Mouse (Mus musculus): ENCODE data around the gene Slc26a10. TPM values are rescaled to one million over a fixed set of nuclear protein-coding genes. Genes with fewer than 3 reads are reported as not detected.
A peak's percentile ranks its signal among the peaks of the same experiment; 100 is the strongest.

Slc26a10 gene
- polyA plus RNA-seq, 1 experiment from 2014 or later = 0.36 TPM

- Histone ChIP-seq H3K36me3 (ENCODE audit: control insufficient read depth, insufficient read depth, low read length) (peaks cover 17% of the 10 kb centered on the region), H3K4me3 (ENCODE audit: low read depth, low read length) (peak overlapping the region; percentile 79), H3K9me3 (ENCODE audit: control insufficient read depth, low read length) (no peaks in the 10 kb centered on the region), H3K4me1 (ENCODE audit: control insufficient read depth, insufficient read depth, low read length) (peaks cover 14% of the 10 kb centered on the region), H3K27me3 (ENCODE audit: control insufficient read depth, insufficient read depth, low read length) (no peaks in the 10 kb centered on the region), H3K27ac (ENCODE audit: low read depth, low read length) (peak overlapping the region; percentile 87), H3K9ac (ENCODE audit: low read length) (peak overlapping the region; percentile 92), H3K4me2 (ENCODE audit: low read depth) (peak overlapping the region; percentile 99)
- WGBS = under 1% methylated on average over 26 of the region's 26 CpGs
- DNase-seq (ENCODE audit: low spot score) = peak; percentile 52
- peak; percentile 10 for ATAC-seq (ENCODE audit: insufficient read depth, low FRiP score, low TSS enrichment)
These were observed 8.7 kb upstream of the Slc26a10 start for GRCm38 (mm10) chr10:127189116-127189650.

GRCm38 (mm10) chr10:127188465-127189115, 8.1 kb upstream of the Slc26a10 start:
- Histone ChIP-seq H3K27me3 (ENCODE audit: control insufficient read depth, insufficient read depth, low read length) (no peaks in the 10 kb centered on the region), H3K9ac (ENCODE audit: low read length) (peak overlapping the region; percentile 92), H3K4me2 (ENCODE audit: low read depth) (peak overlapping the region; percentile 99), H3K36me3 (ENCODE audit: control insufficient read depth, insufficient read depth, low read length) (peaks cover 17% of the 10 kb centered on the region), H3K4me3 (ENCODE audit: low read depth, low read length) (peak overlapping the region; percentile 79), H3K27ac (ENCODE audit: low read depth, low read length) (peak overlapping the region; percentile 87), H3K4me1 (ENCODE audit: control insufficient read depth, insufficient read depth, low read length) (peaks cover 14% of the 10 kb centered on the region), H3K9me3 (ENCODE audit: control insufficient read depth, low read length) (no peaks in the 10 kb centered on the region)
- peak; percentile 79 for ATAC-seq (ENCODE audit: insufficient read depth, low FRiP score, low TSS enrichment)
- DNase-seq (ENCODE audit: low spot score) = peak; percentile 92
- WGBS = under 1% methylated on average over 33 of the region's 46 CpGs

GRCm38 (mm10) chr10:127188079-127188453, 7.6 kb upstream of the Slc26a10 start:
- ATAC-seq (ENCODE audit: insufficient read depth, low FRiP score, low TSS enrichment) (no peak), DNase-seq (ENCODE audit: low spot score) (no peak)
- under 1% methylated on average over 17 of the region's 21 CpGs for WGBS
- H3K9me3 ChIP-seq (ENCODE audit: control insufficient read depth, low read length) = no peaks in the 10 kb centered on the region
- no peaks in the 10 kb centered on the region for H3K27me3 ChIP-seq (ENCODE audit: control insufficient read depth, insufficient read depth, low read length)
- peak overlapping the region; percentile 79 for H3K4me3 ChIP-seq (ENCODE audit: low read depth, low read length)
- peaks cover 16% of the 10 kb centered on the region for H3K36me3 ChIP-seq (ENCODE audit: control insufficient read depth, insufficient read depth, low read length)
- peak overlapping the region; percentile 99 for H3K4me2 ChIP-seq (ENCODE audit: low read depth)
- H3K9ac ChIP-seq (ENCODE audit: low read length) = peak overlapping the region; percentile 92
- peak overlapping the region; percentile 87 for H3K27ac ChIP-seq (ENCODE audit: low read depth, low read length)
- H3K4me1 ChIP-seq (ENCODE audit: control insufficient read depth, insufficient read depth, low read length) = peaks cover 14% of the 10 kb centered on the region

- 28% methylated on average over 10 of the region's 10 CpGs for WGBS
- H3K27ac ChIP-seq (ENCODE audit: low read depth, low read length) = peak overlapping the region; percentile 87; the same call in 1 of the 2 replicates
- peak overlapping the region; percentile 99 for H3K4me2 ChIP-seq (ENCODE audit: low read depth)
- DNase-seq (ENCODE audit: low spot score) = no peak
- H3K4me3 ChIP-seq (ENCODE audit: low read depth, low read length) = peak overlapping the region; percentile 79
- peaks cover 11% of the 10 kb centered on the region for H3K36me3 ChIP-seq (ENCODE audit: control insufficient read depth, insufficient read depth, low read length)
- peak overlapping the region; percentile 92 for H3K9ac ChIP-seq (ENCODE audit: low read length)
- no peaks in the 10 kb centered on the region for H3K9me3 ChIP-seq (ENCODE audit: control insufficient read depth, low read length)
- ATAC-seq (ENCODE audit: insufficient read depth, low FRiP score, low TSS enrichment) = no peak
- H3K27me3 ChIP-seq (ENCODE audit: control insufficient read depth, insufficient read depth, low read length) = no peaks in the 10 kb centered on the region
- peaks cover 14% of the 10 kb centered on the region for H3K4me1 ChIP-seq (ENCODE audit: control insufficient read depth, insufficient read depth, low read length)
These were observed 7.1 kb upstream of the Slc26a10 start for GRCm38 (mm10) chr10:127187371-127188078.

DNA sequence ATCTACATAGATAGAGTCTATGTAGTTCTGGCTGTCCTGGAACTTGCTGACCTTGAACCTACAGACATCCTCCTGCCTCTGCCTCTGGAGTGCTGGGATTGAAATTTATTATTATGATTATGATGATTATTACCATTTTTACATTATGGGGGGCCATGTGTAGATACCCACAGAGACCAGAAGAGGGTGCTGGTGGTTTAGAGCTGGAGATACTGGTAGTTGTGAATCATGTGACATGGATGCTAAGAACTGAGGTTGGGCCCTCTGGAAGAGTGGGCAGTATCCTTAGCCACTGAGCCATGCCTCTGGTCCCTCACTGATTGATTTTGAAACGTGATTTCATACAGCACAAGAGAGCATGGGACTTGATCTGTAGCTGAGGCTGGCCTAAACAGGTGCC, 6.0 kb upstream of the Slc26a10 start:
- Histone ChIP-seq H3K9ac (ENCODE audit: low read length) (no peak overlapping the region), H3K4me1 (ENCODE audit: control insufficient read depth, insufficient read depth, low read length) (peaks cover 14% of the 10 kb centered on the region), H3K27ac (ENCODE audit: low read depth, low read length) (no peak overlapping the region), H3K27me3 (ENCODE audit: control insufficient read depth, insufficient read depth, low read length) (peaks cover under 1% of the 10 kb centered on the region; the same call in 1 of the 2 replicates), H3K4me2 (ENCODE audit: low read depth) (no peak overlapping the region), H3K4me3 (ENCODE audit: low read depth, low read length) (no peak overlapping the region), H3K9me3 (ENCODE audit: control insufficient read depth, low read length) (no peaks in the 10 kb centered on the region), H3K36me3 (ENCODE audit: control insufficient read depth, insufficient read depth, low read length) (peaks cover 7% of the 10 kb centered on the region; the same call in 1 of the 2 replicates)
- 86% methylated on average over 1 of the region's 1 CpGs for WGBS
- ATAC-seq (ENCODE audit: insufficient read depth, low FRiP score, low TSS enrichment) (no peak), DNase-seq (ENCODE audit: low spot score) (no peak)

GRCm38 (mm10) chr10:127185506-127185905, 5.1 kb upstream of the Slc26a10 start:
- Histone ChIP-seq H3K4me1 (ENCODE audit: control insufficient read depth, insufficient read depth, low read length) (peaks cover 14% of the 10 kb centered on the region), H3K4me2 (ENCODE audit: low read depth) (no peak overlapping the region), H3K4me3 (ENCODE audit: low read depth, low read length) (no peak overlapping the region), H3K9ac (ENCODE audit: low read length) (no peak overlapping the region), H3K9me3 (ENCODE audit: control insufficient read depth, low read length) (no peaks in the 10 kb centered on the region), H3K36me3 (ENCODE audit: control insufficient read depth, insufficient read depth, low read length) (peaks cover 5% of the 10 kb centered on the region; the same call in 1 of the 2 replicates), H3K27ac (ENCODE audit: low read depth, low read length) (no peak overlapping the region), H3K27me3 (ENCODE audit: control insufficient read depth, insufficient read depth, low read length) (peaks cover 8% of the 10 kb centered on the region)
- ATAC-seq (ENCODE audit: insufficient read depth, low FRiP score, low TSS enrichment) (no peak), DNase-seq (ENCODE audit: low spot score) (no peak)
- WGBS = 84% methylated on average over 15 of the region's 15 CpGs

- Histone ChIP-seq H3K27me3 (ENCODE audit: control insufficient read depth, insufficient read depth, low read length) (peaks cover 12% of the 10 kb centered on the region), H3K36me3 (ENCODE audit: control insufficient read depth, insufficient read depth, low read length) (peaks cover 5% of the 10 kb centered on the region; the same call in 1 of the 2 replicates), H3K9ac (ENCODE audit: low read length) (no peak overlapping the region), H3K4me2 (ENCODE audit: low read depth) (no peak overlapping the region), H3K9me3 (ENCODE audit: control insufficient read depth, low read length) (no peaks in the 10 kb centered on the region), H3K27ac (ENCODE audit: low read depth, low read length) (no peak overlapping the region), H3K4me1 (ENCODE audit: control insufficient read depth, insufficient read depth, low read length) (peaks cover 14% of the 10 kb centered on the region), H3K4me3 (ENCODE audit: low read depth, low read length) (no peak overlapping the region)
- 80% methylated on average over 9 of the region's 9 CpGs for WGBS
- DNase-seq (ENCODE audit: low spot score) (no peak), ATAC-seq (ENCODE audit: insufficient read depth, low FRiP score, low TSS enrichment) (no peak)
These were observed 4.7 kb upstream of the Slc26a10 start for GRCm38 (mm10) chr10:127185101-127185500.

DNA sequence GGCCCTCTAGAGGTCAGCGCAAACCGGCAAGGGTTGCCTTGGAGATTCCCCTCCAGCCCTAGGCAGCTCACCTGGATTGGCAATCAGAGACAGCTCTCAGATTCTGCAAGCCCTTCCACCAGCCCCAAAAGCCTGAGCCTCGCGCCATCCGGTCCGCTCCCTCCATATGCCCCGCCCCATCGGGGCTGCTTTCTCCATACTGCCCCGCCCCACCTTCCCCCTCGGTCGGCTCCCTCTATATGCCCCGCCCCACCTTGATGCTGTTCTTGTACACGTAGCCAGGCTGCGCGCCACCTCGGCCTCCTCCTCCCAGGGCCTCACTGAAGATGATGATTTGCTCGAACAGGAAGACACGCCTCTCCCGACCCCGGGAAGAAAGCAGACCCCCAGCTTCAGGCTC, 3.3 kb upstream of the Slc26a10 start:
- Histone ChIP-seq H3K4me1 (ENCODE audit: control insufficient read depth, insufficient read depth, low read length) (peaks cover 6% of the 10 kb centered on the region; the same call in 1 of the 2 replicates), H3K4me3 (ENCODE audit: low read depth, low read length) (no peak overlapping the region), H3K4me2 (ENCODE audit: low read depth) (peak overlapping the region; percentile 23), H3K36me3 (ENCODE audit: control insufficient read depth, insufficient read depth, low read length) (peaks cover 5% of the 10 kb centered on the region; the same call in 1 of the 2 replicates), H3K9me3 (ENCODE audit: control insufficient read depth, low read length) (no peaks in the 10 kb centered on the region), H3K9ac (ENCODE audit: low read length) (no peak overlapping the region), H3K27ac (ENCODE audit: low read depth, low read length) (no peak overlapping the region), H3K27me3 (ENCODE audit: control insufficient read depth, insufficient read depth, low read length) (peaks cover 26% of the 10 kb centered on the region)
- WGBS = 12% methylated on average over 20 of the region's 20 CpGs
- DNase-seq (ENCODE audit: low spot score) (no peak), ATAC-seq (ENCODE audit: insufficient read depth, low FRiP score, low TSS enrichment) (no peak)

Data from neural tube, embryonic 11.5 days (tissue).